Mouse (Mus musculus) liver, adult 2 months (tissue): ENCODE measurements around the gene Ptpn13.

Source experiments
- CTCF ChIP-seq: fragments of 200-500 bp; IDR thresholded peaks from 2 replicates; pipeline ENCODE4 v1.5.1; 2011; ENCODE audit warnings: low read depth, low read length, control low read depth
- POLR2A ChIP-seq: fragments of 200-500 bp; IDR thresholded peaks from 2 replicates; pipeline ENCODE4 v1.6.1; 2011; ENCODE audit warnings: low read length, control low read depth; ENCODE audit not compliant: insufficient read depth; ENCODE audit errors: extremely low read depth

GRCm38 (mm10) chr5:103534454-103534853 lies 109.5 kb downstream of the Ptpn13 start:
- TF ChIP-seq POLR2A (no peak), CTCF (no peak)
